Mouse (Mus musculus): ENCODE measurements at regions not wholly inside any gene's neighbourhood (a gene's known extent, or its start where the extent isn't known, plus 50 kb on each side); places are given as distances from the start of the nearest gene placed in this dataset.

DNA sequence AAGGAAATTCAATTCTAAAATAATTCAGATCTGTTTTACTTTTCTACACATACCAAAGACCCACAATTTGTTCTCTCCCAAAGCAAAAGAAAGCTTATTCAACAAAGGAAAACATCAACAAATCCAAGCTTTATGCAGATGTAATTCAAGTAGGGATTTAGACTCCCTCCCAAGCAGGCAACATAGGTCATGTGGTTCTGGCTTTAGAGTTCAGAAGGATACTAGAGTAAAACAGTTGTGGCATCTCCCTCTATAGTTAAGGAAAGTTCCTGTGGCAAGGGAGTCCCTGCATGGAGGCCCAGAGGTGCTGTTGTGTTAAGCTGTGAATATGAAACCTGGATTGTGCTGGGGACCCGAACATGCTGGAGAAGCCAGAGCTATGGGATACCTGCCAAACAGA, 271.3 kb upstream of the Mad2l1 start:
- Histone ChIP-seq H3K4me3 (no peak overlapping the region), H3K9me3 (no peaks in the 10 kb centered on the region), H3K27ac (no peak overlapping the region), H3K36me3 (no peaks in the 10 kb centered on the region), H3K4me2 (no peak overlapping the region), H3K9ac (no peak overlapping the region), H3K4me1 (0 out of 2 replicates have a peak, but pooled peaks cover 4% of the 10 kb centered on the region), H3K27me3 (no peaks in the 10 kb centered on the region)
- ATAC-seq (ENCODE audit: insufficient number of reproducible peaks, low FRiP score, low TSS enrichment, low read depth): no peak
- WGBS: 59% methylated on average over 1 of the region's 1 CpGs

DNA sequence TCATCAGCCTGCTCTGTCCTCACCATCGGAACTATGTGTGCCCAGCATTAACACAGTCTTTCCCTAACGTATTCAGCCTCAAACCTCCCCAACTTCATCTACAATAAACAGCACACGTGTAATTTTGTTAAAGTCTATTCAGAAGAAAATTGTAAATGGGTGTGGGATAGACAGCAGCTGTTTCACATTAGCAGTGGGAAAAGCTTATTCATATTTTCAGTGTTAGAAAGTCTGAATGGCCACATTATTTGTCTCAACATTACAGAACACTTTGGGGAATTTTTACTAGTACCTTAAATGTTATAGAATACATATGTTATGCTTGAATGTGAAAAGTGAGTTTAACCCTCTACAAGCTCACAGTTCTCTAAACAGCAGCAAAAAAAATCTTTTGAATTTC, 266.8 kb upstream of the Mad2l1 start:
- no peak overlapping the region for H3K4me2 ChIP-seq
- H3K4me3 ChIP-seq: no peak overlapping the region
- no peaks in the 10 kb centered on the region for H3K27me3 ChIP-seq
- no peak overlapping the region for H3K9ac ChIP-seq
- no peaks in the 10 kb centered on the region for H3K36me3 ChIP-seq
- 0 out of 2 replicates have a peak, but pooled peaks cover 4% of the 10 kb centered on the region for H3K4me1 ChIP-seq
- no peak overlapping the region for H3K27ac ChIP-seq
- no peaks in the 10 kb centered on the region for H3K9me3 ChIP-seq
- no peak for ATAC-seq (ENCODE audit: insufficient number of reproducible peaks, low FRiP score, low TSS enrichment, low read depth)
- 16% methylated on average over 3 of the region's 3 CpGs for WGBS

DNA sequence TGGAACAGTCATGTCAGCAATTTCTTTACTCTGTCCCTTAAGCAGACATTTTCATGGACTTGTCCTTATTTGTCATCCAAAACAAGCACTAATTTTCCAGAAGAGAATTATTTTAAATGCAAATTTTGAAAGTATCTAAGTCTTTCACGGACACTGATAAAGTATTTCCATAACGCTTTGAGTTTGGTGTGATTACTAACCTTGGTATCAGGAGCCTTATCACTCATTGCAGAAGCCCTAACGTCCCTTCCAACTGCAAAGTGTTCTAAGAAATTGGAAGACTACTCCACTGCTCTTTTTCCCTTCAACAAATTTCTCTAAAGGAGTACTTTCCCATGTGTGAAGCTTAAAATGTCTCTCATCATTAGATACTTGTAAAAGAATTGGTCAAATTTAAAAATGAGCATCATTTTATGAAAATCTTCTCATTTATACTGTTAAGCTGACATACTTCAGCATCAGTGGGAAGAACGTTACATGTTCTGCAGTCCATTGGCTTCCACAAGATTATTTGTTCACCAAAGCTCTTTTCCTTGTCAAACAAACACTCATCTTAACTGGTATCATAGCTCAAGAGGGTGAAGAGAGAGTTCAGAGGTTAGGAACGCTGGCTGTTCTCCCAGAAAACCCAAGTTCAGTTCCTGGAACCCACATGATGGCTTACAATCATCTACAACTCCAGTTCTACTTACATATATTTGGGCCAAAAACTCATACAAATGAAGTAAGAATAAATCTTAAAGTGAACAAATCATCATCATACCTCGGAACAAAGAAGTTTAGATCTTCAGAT, 263.6 kb upstream of the Mad2l1 start:
- Histone ChIP-seq H3K4me1 (0 out of 2 replicates have a peak, but pooled peaks cover 4% of the 10 kb centered on the region), H3K27me3 (no peaks in the 10 kb centered on the region), H3K36me3 (no peaks in the 10 kb centered on the region), H3K4me3 (no peak overlapping the region), H3K9ac (no peak overlapping the region), H3K4me2 (no peak overlapping the region), H3K27ac (no peak overlapping the region), H3K9me3 (no peaks in the 10 kb centered on the region)
- ATAC-seq (ENCODE audit: insufficient number of reproducible peaks, low FRiP score, low TSS enrichment, low read depth): no peak
- 87% methylated on average over 6 of the region's 6 CpGs for WGBS

DNA sequence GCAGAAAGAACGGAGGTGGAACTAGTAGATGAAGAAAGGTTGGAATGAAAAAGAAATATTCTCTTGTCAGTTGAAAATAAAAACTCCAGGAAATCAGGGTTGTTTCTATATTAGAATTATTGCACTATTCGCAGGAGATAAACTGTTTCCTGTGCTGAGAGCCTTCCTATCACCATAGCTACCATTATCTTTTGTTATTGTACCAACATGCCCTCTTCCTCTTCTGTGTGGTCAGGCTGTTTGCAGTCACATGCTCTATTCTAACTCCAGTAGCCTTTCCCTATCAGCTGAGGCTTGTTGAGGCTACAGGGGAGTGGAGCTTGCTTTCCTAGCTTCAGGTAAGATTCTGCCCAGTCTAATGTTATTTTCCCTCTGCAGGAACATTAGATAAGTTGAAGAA, 263.0 kb upstream of the Mad2l1 start:
- Histone ChIP-seq H3K4me1 (0 out of 2 replicates have a peak, but pooled peaks cover 4% of the 10 kb centered on the region), H3K9me3 (no peaks in the 10 kb centered on the region), H3K4me2 (no peak overlapping the region), H3K27ac (no peak overlapping the region), H3K36me3 (no peaks in the 10 kb centered on the region), H3K27me3 (no peaks in the 10 kb centered on the region), H3K9ac (no peak overlapping the region), H3K4me3 (no peak overlapping the region)
- no peak for ATAC-seq (ENCODE audit: insufficient number of reproducible peaks, low FRiP score, low TSS enrichment, low read depth)
- WGBS: 89% methylated on average over 2 of the region's 2 CpGs

DNA sequence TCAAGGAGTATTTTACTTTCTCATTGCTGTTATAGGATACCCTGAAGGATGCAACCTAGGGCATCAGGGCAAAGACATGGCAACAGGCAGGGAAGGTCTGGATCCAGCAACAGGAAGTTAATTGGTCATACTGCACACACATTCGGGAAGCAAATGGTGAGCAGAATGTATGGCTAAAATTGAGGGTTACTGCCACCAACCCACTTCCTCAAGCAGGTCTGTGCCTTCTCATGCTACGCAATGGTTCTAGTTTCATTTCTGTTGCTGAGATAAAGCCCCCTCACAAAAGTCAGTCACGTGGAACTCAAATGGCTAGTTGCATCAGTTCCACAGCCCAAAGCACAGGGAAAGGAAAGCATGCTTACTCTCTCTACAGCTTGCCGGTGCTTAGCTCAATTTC, 260.5 kb upstream of the Mad2l1 start:
- H3K4me3 ChIP-seq: no peak overlapping the region

DNA sequence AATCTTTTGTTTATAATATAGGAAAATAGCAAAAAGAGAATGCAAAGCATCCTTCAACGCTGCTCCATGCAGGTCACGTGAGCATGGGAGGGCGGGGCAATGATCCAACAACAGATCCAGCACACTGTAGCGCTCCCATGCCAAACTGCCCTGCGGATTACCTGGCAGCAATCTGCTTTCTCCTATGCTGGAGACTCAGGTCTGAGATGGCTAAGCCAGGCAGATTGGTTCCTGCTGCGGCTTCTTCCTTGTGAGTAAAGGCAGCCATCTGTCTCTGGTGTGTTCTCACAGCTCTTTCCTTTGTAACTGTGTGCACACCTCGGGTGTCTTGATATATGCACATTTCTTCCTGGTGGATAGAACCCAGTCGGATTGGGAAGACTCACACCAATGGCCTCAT, 254.5 kb upstream of the Mad2l1 start:
- H3K4me3 ChIP-seq: no peak overlapping the region
- H3K27ac ChIP-seq: no peak overlapping the region
- no peak for ATAC-seq (ENCODE audit: insufficient number of reproducible peaks, low FRiP score, low TSS enrichment, low read depth)
- no peaks in the 10 kb centered on the region for H3K36me3 ChIP-seq
- no peaks in the 10 kb centered on the region for H3K9me3 ChIP-seq
- no peak overlapping the region for H3K9ac ChIP-seq
- no peak overlapping the region for H3K4me2 ChIP-seq
- no peaks in the 10 kb centered on the region for H3K27me3 ChIP-seq
- no peaks in the 10 kb centered on the region for H3K4me1 ChIP-seq
- WGBS: 81% methylated on average over 8 of the region's 8 CpGs

More for the DNA sequence above, 260.5 kb upstream of the Mad2l1 start:
- no peaks in the 10 kb centered on the region for H3K36me3 ChIP-seq
- H3K27ac ChIP-seq: no peak overlapping the region
- H3K9ac ChIP-seq: no peak overlapping the region
- H3K4me2 ChIP-seq: no peak overlapping the region
- 79% methylated on average over 4 of the region's 4 CpGs for WGBS
- no peaks in the 10 kb centered on the region for H3K4me1 ChIP-seq
- no peaks in the 10 kb centered on the region for H3K9me3 ChIP-seq
- no peak for ATAC-seq (ENCODE audit: insufficient number of reproducible peaks, low FRiP score, low TSS enrichment, low read depth)
- H3K27me3 ChIP-seq: no peaks in the 10 kb centered on the region

DNA sequence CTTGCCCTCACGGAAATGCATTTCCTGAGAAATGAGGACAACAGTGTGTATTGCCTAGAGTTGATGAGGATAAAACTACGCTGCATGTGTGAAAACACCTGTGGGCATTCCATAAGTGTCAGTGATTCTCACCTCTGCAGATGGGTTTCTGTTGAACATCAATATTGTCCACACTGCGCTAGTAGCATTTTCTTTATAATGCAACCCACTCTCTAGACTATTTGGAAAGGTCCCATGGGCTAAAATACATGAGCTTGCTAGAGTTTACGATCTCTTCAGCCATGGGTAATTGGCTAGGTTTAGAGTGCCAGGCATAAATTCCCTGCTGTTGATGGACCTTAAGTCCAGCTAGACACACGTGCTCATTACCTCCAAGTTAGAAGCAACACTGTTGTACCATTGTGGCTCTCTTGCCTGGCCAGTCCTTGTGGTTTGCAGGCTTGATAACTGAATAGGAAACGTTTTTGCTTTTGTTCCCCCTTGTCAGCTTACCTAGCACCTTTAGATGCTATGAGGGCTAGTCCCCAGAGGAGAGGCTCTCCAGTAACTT, 252.5 kb upstream of the Mad2l1 start:
- Histone ChIP-seq H3K9ac (no peak overlapping the region), H3K27ac (no peak overlapping the region)
- 36% methylated on average over 6 of the region's 6 CpGs for WGBS

DNA sequence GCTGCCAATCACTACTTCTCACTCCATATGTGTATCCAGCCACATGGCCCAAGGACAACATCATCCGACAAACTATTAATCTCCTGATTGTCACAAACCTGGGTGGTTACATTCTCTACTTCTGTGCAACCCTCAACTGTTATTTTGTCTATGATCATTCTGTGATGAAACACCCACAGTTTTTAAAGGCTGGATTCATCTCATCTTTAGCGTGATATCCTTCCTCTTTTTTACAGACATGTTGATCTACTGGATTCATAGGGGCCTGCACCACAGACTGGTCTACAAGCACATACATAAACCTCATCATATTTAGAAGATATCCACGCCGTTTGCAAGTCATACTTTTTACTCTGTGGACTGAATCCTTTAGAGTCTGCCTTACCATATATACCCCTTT, 251.7 kb upstream of the Mad2l1 start:
- Histone ChIP-seq H3K27ac (no peak overlapping the region), H3K4me3 (no peak overlapping the region), H3K27me3 (no peaks in the 10 kb centered on the region), H3K9ac (no peak overlapping the region), H3K4me1 (no peaks in the 10 kb centered on the region), H3K36me3 (no peaks in the 10 kb centered on the region), H3K4me2 (no peak overlapping the region), H3K9me3 (no peaks in the 10 kb centered on the region)
- WGBS: 85% methylated on average over 4 of the region's 4 CpGs
- ATAC-seq (ENCODE audit: insufficient number of reproducible peaks, low FRiP score, low TSS enrichment, low read depth): no peak

More for the DNA sequence above, 252.5 kb upstream of the Mad2l1 start:
- Histone ChIP-seq H3K4me3 (no peak overlapping the region), H3K4me1 (no peaks in the 10 kb centered on the region), H3K27me3 (no peaks in the 10 kb centered on the region), H3K9me3 (no peaks in the 10 kb centered on the region), H3K4me2 (no peak overlapping the region), H3K36me3 (no peaks in the 10 kb centered on the region)
- no peak for ATAC-seq (ENCODE audit: insufficient number of reproducible peaks, low FRiP score, low TSS enrichment, low read depth)

DNA sequence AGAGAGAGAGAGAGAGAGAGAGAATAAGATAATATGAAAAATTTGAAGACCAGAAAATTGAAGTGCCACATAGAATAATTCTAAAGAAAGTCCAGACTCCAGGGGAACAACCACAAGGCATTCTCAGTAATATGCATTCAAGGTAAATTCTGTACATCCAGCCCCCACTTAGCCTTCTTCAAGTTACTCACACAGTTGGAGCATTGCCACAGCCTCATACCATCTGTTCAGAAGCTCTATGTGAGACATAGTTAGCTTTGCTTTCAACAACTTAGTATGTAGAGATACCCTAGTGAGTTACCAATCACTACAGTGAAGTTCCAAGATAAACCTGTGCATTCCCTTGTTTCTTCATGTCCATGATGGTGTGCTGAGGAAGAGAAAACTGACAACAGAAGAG, 247.6 kb upstream of the Mad2l1 start:
- Histone ChIP-seq H3K4me2 (no peak overlapping the region), H3K9ac (no peak overlapping the region), H3K9me3 (no peaks in the 10 kb centered on the region), H3K4me1 (no peaks in the 10 kb centered on the region), H3K27me3 (no peaks in the 10 kb centered on the region), H3K4me3 (no peak overlapping the region), H3K27ac (no peak overlapping the region), H3K36me3 (no peaks in the 10 kb centered on the region)
- ATAC-seq (ENCODE audit: insufficient number of reproducible peaks, low FRiP score, low TSS enrichment, low read depth): no peak

DNA sequence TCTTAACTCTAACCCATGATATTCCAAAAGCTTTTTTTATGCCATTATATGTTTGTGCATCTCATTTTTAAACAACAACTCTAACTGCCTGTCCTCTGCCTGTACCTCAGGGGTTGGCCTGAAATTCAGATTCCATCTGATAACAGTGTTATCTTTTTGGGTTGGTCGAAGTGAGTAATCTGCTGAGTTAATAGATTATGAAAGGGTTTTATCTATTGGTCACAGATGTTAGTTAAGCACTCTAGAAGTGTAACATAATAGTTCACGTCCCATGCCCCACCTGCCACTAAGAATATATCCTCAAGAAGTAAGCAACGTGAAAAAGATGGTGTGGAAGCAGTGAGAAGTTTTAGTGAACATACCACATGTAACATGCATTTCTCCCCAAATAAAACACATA, 246.0 kb upstream of the Mad2l1 start:
- H3K9me3 ChIP-seq: no peaks in the 10 kb centered on the region
- no peak overlapping the region for H3K27ac ChIP-seq
- 61% methylated on average over 3 of the region's 3 CpGs for WGBS
- no peaks in the 10 kb centered on the region for H3K36me3 ChIP-seq
- no peak for ATAC-seq (ENCODE audit: insufficient number of reproducible peaks, low FRiP score, low TSS enrichment, low read depth)
- H3K4me1 ChIP-seq: no peaks in the 10 kb centered on the region
- H3K9ac ChIP-seq: no peak overlapping the region
- no peak overlapping the region for H3K4me3 ChIP-seq
- H3K27me3 ChIP-seq: no peaks in the 10 kb centered on the region
- H3K4me2 ChIP-seq: no peak overlapping the region

DNA sequence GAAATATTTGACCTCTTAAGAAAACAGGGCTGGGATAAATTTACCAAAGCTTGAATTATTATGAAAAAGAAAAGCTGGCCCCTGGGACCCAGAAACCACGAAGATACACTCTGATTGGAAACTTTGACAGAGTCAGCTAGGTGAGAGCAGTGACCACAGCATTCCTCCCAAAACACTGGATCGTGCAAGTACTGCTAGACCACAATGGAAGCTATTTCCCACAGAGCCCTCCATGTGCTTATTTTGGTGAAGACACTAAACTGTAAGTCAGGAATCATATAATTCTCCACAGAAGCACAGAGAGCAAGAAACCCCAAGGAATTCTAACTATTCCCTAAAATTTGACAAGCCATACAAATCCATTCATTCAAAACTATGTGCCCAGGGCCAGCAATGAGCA, 243.6 kb upstream of the Mad2l1 start:
- H3K27me3 ChIP-seq: no peaks in the 10 kb centered on the region
- H3K4me1 ChIP-seq: no peaks in the 10 kb centered on the region
- no peak overlapping the region for H3K27ac ChIP-seq
- WGBS: 65% methylated on average over 2 of the region's 2 CpGs
- H3K36me3 ChIP-seq: no peaks in the 10 kb centered on the region
- H3K4me3 ChIP-seq: no peak overlapping the region
- no peaks in the 10 kb centered on the region for H3K9me3 ChIP-seq
- no peak overlapping the region for H3K9ac ChIP-seq
- no peak overlapping the region for H3K4me2 ChIP-seq
- no peak for ATAC-seq (ENCODE audit: insufficient number of reproducible peaks, low FRiP score, low TSS enrichment, low read depth)

DNA sequence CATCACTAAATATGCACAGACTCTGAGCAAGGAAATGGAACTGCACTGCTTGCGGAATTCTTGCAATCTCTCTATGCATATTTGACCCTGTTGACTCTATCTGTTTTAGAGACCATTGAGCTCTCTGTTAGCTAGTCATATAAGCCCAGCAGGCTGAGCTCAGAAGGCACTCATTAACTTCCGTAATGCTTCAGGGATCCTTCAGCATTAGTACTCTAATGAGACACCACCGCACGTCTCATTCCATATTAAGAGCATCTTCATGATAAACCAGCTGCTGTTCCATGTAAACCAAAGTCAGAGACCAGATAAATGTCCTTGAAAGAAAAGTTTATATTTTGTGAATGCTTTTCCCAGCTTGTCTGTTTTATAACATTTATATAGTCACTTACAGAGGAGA, 237.1 kb upstream of the Mad2l1 start:
- Histone ChIP-seq H3K36me3 (no peaks in the 10 kb centered on the region), H3K4me2 (no peak overlapping the region), H3K9ac (no peak overlapping the region), H3K27me3 (no peaks in the 10 kb centered on the region), H3K9me3 (no peaks in the 10 kb centered on the region), H3K4me1 (no peaks in the 10 kb centered on the region), H3K27ac (no peak overlapping the region), H3K4me3 (no peak overlapping the region)
- 66% methylated on average over 4 of the region's 4 CpGs for WGBS
- no peak for ATAC-seq (ENCODE audit: insufficient number of reproducible peaks, low FRiP score, low TSS enrichment, low read depth)

DNA sequence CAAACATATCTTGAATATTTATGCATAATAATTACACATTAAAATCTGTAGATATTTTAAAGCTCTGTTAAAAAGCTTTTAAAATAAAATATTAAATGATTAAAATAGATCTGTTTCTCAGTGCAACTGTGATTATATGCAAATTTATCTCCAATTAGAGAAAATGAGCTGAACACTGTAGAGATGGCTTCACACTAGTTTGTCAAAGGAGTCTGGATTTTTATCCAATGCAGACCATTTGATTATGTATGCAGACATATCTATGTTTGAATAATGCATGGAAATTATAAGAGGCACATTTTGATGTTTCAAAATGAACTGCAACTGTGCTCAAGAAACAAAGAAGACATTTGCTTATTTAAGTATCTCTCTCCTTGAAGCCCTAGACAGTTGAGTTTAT, 235.0 kb upstream of the Mad2l1 start:
- no peak overlapping the region for H3K4me3 ChIP-seq
- no peak for ATAC-seq (ENCODE audit: insufficient number of reproducible peaks, low FRiP score, low TSS enrichment, low read depth)
- no peak overlapping the region for H3K27ac ChIP-seq

More for the DNA sequence above, 235.0 kb upstream of the Mad2l1 start:
- no peaks in the 10 kb centered on the region for H3K36me3 ChIP-seq
- no peaks in the 10 kb centered on the region for H3K27me3 ChIP-seq
- no peak overlapping the region for H3K4me2 ChIP-seq
- no peaks in the 10 kb centered on the region for H3K9me3 ChIP-seq
- no peaks in the 10 kb centered on the region for H3K4me1 ChIP-seq
- H3K9ac ChIP-seq: no peak overlapping the region

Measured in limb, embryonic 15.5 days (tissue).